Mouse (Mus musculus) lung, embryonic 16.5 days (tissue): ENCODE results near the gene Ulk4. TPM values are rescaled to one million over a fixed set of nuclear protein-coding genes. Genes with fewer than 3 reads are reported as not detected.

Source experiments
- ATAC-seq: fragments of 200-750 bp; cut with Nextera tagmentation; 2 replicates; pipeline ENCODE4 v1.8.0; 2017; ENCODE audit warnings: low read depth, mild to moderate bottlenecking, moderate library complexity
- H3K27ac ChIP-seq: fragments of 300-500 bp; sonication (generic); 2 replicates; pipeline ENCODE4 v1.5.1; 2014; ENCODE audit warnings: mild to moderate bottlenecking, control low read depth, low read length
- H3K27me3 ChIP-seq: fragments of 300-500 bp; sonication (generic); 2 replicates; pipeline ENCODE4 v1.6.1; 2014; ENCODE audit warnings: low read depth, low read length, mixed read lengths; ENCODE audit not compliant: control insufficient read depth, insufficient read depth
- H3K36me3 ChIP-seq: fragments of 300-500 bp; sonication (generic); 2 replicates; pipeline ENCODE4 v1.6.1; 2014; ENCODE audit warnings: low read length; ENCODE audit not compliant: control insufficient read depth, insufficient read depth
- H3K4me1 ChIP-seq: fragments of 300-500 bp; sonication (generic); replicated peaks from 2 replicates; pipeline ENCODE4 v1.6.1; 2014; ENCODE audit warnings: low read length, mixed read lengths; ENCODE audit not compliant: control insufficient read depth, insufficient read depth
- H3K4me2 ChIP-seq: fragments of 300-500 bp; sonication (generic); 2 replicates; pipeline ENCODE4 v1.6.1; 2014; ENCODE audit warnings: low read depth, low read length, control low read depth
- H3K4me3 ChIP-seq: fragments of 300-500 bp; sonication (generic); 2 replicates; pipeline ENCODE4 v1.5.1; 2014; ENCODE audit warnings: mild to moderate bottlenecking, low read length, control low read depth
- H3K9ac ChIP-seq: fragments of 300-500 bp; sonication (generic); 2 replicates; pipeline ENCODE4 v1.6.1; 2014; ENCODE audit warnings: low read length, control low read depth
- H3K9me3 ChIP-seq: fragments of 300-500 bp; sonication (generic); 2 replicates; pipeline ENCODE4 v1.6.1; 2016; ENCODE audit warnings: low read length; ENCODE audit not compliant: control insufficient read depth
- WGBS: fragments of 180-500 bp; shearing (Covaris S2); extraction: QIAGEN DNeasy Blood & Tissue Kit; methylation state at CpG from one replicate; pipeline ENCODE4 v1.1.7; 2014; 5-methylcytosine and 5-hydroxymethylcytosine counted together
- microRNA-seq: library from miRNA; unstranded; fragments of <30 nt; microRNA quantifications from one replicate; pipeline ENCODE4, GENCODE M21; 2016
- polyA plus RNA-seq: library from polyadenylated mRNA; unstranded; fragments of >200 nt; fragmentation: Nextera tagmentation; extraction: Ambion mirVana; gene quantifications from 2 replicates; pipeline ENCODE4 v1.2.1, GENCODE M21; 2015

The Ulk4 gene
- polyA plus RNA-seq, 1 experiment from 2014 or later: 155 TPM

DNA sequence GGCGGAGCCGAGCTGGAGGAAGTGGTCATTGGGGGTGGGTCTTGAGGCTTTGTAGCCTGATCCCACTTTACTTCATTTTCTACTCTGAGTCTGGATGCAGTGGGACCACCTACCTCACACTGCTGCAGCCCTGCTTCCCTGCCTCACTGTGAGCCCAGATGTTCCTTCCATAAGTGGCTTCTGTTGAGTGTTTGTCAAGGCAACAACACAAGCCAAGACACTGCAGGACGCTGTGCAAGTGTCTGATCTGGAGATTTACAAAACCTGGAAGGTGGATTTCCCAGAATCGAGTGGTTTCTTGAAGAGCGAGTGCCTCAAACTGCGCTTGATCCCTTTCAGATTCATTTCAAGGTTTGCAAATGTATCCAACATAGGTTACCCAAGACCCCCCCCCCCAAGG is 368.5 kb downstream of the Ulk4 start:
- no peak overlapping the region for H3K4me3 ChIP-seq
- no peak overlapping the region for H3K27ac ChIP-seq
- H3K4me2 ChIP-seq: no peak overlapping the region
- WGBS: 79% methylated on average over 6 of the region's 6 CpGs
- H3K4me1 ChIP-seq: peaks cover 6% of the 10 kb centered on the region; the same call in 1 of the 2 replicates
- H3K9ac ChIP-seq: no peak overlapping the region
- no peaks in the 10 kb centered on the region for H3K27me3 ChIP-seq
- ATAC-seq: no peak
- no peaks in the 10 kb centered on the region for H3K36me3 ChIP-seq
- no peaks in the 10 kb centered on the region for H3K9me3 ChIP-seq

Small RNAs within 50 kb of the gene (microRNA-seq; reads per million reads assigned to microRNA genes)
- not detected for gene Mir7090

Other genes starting within 250 kb of the Ulk4 start
- 27.1 and 29.2 TPM in 2 replicates for gene Trak1, start 20.3 kb upstream of the Ulk4 start, polyA plus RNA-seq
- 0.38 and 0.52 TPM in 2 replicates for gene Cck, start 218.5 kb upstream of the Ulk4 start, polyA plus RNA-seq